Mouse (Mus musculus) heart, adult 2 months (tissue): ENCODE data around the gene Sec22b. TPM values are rescaled to one million over a fixed set of nuclear protein-coding genes. Genes with fewer than 3 reads are reported as not detected.
A peak's percentile ranks its signal among the peaks of the same experiment; 100 is the strongest.

ENCODE experiments used
- DNase-seq, 2 experiments: peaks; one replicate each; pipeline ENCODE4 v3.0.0; 2021
- H3K27ac ChIP-seq: fragments of 200-600 bp; 2 replicates; pipeline ENCODE4 v1.8.1; 2022
- H3K27me3 ChIP-seq: fragments of 200-500 bp; 2 replicates; pipeline ENCODE4 v1.6.1; 2012; ENCODE audit warnings: mild to moderate bottlenecking, low read length, inconsistent platforms, mixed read lengths; ENCODE audit not compliant: control insufficient read depth, insufficient read depth
- H3K36me3 ChIP-seq: fragments of 200-500 bp; 2 replicates; pipeline ENCODE4 v1.6.1; 2012; ENCODE audit warnings: low read length, inconsistent platforms; ENCODE audit not compliant: control insufficient read depth, insufficient read depth
- H3K4me1 ChIP-seq: fragments of 200-500 bp; 2 replicates; pipeline ENCODE4 v1.6.1; 2011; ENCODE audit warnings: low read length; ENCODE audit not compliant: control insufficient read depth, insufficient read depth
- H3K4me3 ChIP-seq: fragments of 200-600 bp; 2 replicates; pipeline ENCODE4 v1.8.1; 2022
- H3K79me2 ChIP-seq: fragments of 200-500 bp; replicated peaks from 2 replicates; pipeline ENCODE4 v1.6.1; 2012; ENCODE audit warnings: mild to moderate bottlenecking, inconsistent platforms, low read length, moderate library complexity, mixed read lengths; ENCODE audit not compliant: control insufficient read depth, insufficient read depth
- H3K9ac ChIP-seq: fragments of 200-500 bp; 2 replicates; pipeline ENCODE4 v1.6.1; 2012; ENCODE audit warnings: low read depth, mild to moderate bottlenecking, control low read depth, inconsistent platforms, low read length, mixed read lengths
- CTCF ChIP-seq: fragments of 200-600 bp; IDR thresholded peaks from 2 replicates; pipeline ENCODE4 v1.8.1; 2022; ENCODE audit warnings: antibody characterized with exemption, mild to moderate bottlenecking, moderate library complexity
- EP300 ChIP-seq: fragments of 200-500 bp; IDR thresholded peaks from 2 replicates; pipeline ENCODE4 v1.6.1; 2011; ENCODE audit warnings: low read depth, low read length, control low read depth; ENCODE audit not compliant: insufficient read depth
- POLR2A ChIP-seq: fragments of 200-500 bp; IDR thresholded peaks from 2 replicates; pipeline ENCODE4 v1.6.1; 2011; ENCODE audit warnings: mild to moderate bottlenecking, low read depth, low read length, control low read depth; ENCODE audit not compliant: insufficient read depth
- WGBS: fragments of 180-500 bp; shearing (Covaris S2); methylation state at CpG from one replicate; pipeline ENCODE4 v1.1.7; 2018; 5-methylcytosine and 5-hydroxymethylcytosine counted together
- intact Hi-C: fragments of 180-260 bp; cut with DNase I; formaldehyde crosslinking; loops from one replicate; pipeline ENCODE4 v1.15.1; 2025
- polyA plus RNA-seq: library from polyadenylated mRNA; depleted of rRNA; stranded (reverse); fragments of >200 nt; gene quantifications from 2 replicates; pipeline ENCODE4 v1.2.3, GENCODE M21; 2012
- total RNA-seq, 2 experiments: library from RNA; stranded (reverse); gene quantifications; 2 replicates each; pipeline ENCODE4 v1.2.3; 2021

The Sec22b gene
- total and polyA plus RNA-seq, 3 experiments, result 17.6 to 51.8 (median 44.9) TPM

DNA sequence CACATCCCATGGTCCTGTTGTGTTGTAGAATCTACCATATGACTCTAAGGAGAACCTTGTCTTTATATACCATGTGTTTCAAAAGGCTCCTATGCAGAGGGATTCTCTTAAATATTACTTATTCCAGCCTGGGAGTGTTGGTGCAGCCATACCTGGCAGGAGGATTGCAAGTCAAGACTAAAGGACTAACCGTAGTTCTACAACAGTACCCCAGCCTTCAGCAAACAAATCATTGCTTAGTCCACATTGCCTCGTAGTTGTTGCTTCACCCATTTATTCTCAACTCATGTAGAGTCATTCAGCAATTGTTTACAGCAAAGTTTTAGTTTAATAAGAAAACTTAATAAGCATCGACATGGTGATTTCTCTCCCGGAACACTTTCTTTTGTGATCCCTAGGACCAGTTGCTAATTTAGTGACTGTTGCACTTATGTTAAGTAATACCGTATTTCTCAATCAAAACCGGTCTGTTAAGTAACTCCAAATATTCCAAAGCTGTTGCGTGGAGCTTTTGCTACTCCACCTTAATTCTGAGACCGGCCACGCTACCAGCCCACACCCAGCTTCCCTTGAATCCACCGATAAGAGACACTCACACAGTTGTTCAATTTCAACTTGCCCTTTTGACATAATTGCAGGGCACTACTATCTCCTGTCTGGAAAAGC lies 18.0 kb downstream of the Sec22b start:
- Histone ChIP-seq H3K9ac (no peak overlapping the region), H3K79me2 (no peaks in the 10 kb centered on the region), H3K27me3 (no peaks in the 10 kb centered on the region), H3K4me1 (no peaks in the 10 kb centered on the region), H3K27ac (no peak overlapping the region), H3K36me3 (no peaks in the 10 kb centered on the region; the same call in 1 of the 2 replicates), H3K4me3 (no peak overlapping the region)
- no peak for DNase-seq
- no peak for TF ChIP-seq POLR2A
- no peak for TF ChIP-seq CTCF
- no peak for TF ChIP-seq EP300
- intact Hi-C loops, result no loop called here
- WGBS, result 93% methylated on average over 10 of the region's 10 CpGs

DNA sequence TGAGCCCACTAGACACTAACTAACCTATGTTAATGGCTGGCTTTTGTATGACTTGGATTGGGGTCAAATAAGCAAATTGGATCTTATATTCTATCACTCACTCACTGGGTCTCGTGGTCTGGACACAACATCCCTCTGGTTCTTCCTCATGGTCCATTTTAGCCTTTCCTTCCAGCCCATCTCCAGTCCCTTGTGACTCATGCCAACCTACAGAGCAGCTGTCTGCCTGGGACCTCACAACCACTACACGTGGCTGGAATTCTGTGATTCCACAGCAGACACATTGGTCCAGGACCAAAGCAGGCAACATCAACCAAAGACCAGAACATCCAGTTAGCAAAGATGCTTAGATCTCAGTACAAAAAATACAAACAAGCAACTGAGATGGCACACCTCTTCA lies 24.3 kb downstream of the Sec22b start:
- Histone ChIP-seq H3K79me2 (no peaks in the 10 kb centered on the region), H3K4me1 (no peaks in the 10 kb centered on the region; the same call in 1 of the 2 replicates), H3K27me3 (no peaks in the 10 kb centered on the region), H3K4me3 (no peak overlapping the region), H3K27ac (no peak overlapping the region), H3K9ac (no peak overlapping the region), H3K36me3 (no peaks in the 10 kb centered on the region)
- TF ChIP-seq EP300 (no peak), POLR2A (no peak), CTCF (no peak)
- WGBS, result 89% methylated on average over 2 of the region's 2 CpGs
- no peak for DNase-seq
- intact Hi-C loops, result loop anchor here (5.0 kb wide), 3 partner anchors 117 to 387 kb away; no protein-coding TSS in a partner anchor

DNA sequence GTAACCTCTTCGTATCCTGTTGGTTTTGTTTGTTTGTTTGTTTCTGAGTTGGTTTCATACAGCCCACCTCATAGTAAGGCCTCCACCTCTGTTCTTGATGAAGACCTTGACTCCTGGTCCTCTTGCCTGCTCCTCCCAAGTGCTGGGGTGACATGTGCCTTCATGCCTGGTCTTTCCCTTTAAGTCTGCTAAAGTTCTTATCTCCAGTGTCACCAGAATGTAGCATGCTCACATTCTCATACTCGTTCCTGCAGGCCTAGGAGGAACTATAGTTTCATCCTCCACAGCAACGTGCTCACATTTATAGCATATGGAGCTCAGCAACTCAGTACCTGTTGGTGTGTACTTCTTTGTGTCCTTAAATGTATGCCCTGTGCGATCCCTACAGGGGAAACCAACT lies 26.3 kb downstream of the Sec22b start:
- Histone ChIP-seq H3K9ac (no peak overlapping the region), H3K79me2 (no peaks in the 10 kb centered on the region), H3K36me3 (no peaks in the 10 kb centered on the region), H3K4me1 (peaks cover 2% of the 10 kb centered on the region; the same call in 1 of the 2 replicates), H3K27ac (no peak overlapping the region), H3K27me3 (peaks cover 4% of the 10 kb centered on the region; the same call in 1 of the 2 replicates), H3K4me3 (no peak overlapping the region)
- TF ChIP-seq CTCF (no peak), EP300 (no peak), POLR2A (no peak)
- WGBS, result 53% methylated on average over 4 of the region's 4 CpGs
- intact Hi-C loops, result loop anchor here (5.0 kb wide), 3 partner anchors 115 to 385 kb away; no protein-coding TSS in a partner anchor
- DNase-seq, result no peak

DNA sequence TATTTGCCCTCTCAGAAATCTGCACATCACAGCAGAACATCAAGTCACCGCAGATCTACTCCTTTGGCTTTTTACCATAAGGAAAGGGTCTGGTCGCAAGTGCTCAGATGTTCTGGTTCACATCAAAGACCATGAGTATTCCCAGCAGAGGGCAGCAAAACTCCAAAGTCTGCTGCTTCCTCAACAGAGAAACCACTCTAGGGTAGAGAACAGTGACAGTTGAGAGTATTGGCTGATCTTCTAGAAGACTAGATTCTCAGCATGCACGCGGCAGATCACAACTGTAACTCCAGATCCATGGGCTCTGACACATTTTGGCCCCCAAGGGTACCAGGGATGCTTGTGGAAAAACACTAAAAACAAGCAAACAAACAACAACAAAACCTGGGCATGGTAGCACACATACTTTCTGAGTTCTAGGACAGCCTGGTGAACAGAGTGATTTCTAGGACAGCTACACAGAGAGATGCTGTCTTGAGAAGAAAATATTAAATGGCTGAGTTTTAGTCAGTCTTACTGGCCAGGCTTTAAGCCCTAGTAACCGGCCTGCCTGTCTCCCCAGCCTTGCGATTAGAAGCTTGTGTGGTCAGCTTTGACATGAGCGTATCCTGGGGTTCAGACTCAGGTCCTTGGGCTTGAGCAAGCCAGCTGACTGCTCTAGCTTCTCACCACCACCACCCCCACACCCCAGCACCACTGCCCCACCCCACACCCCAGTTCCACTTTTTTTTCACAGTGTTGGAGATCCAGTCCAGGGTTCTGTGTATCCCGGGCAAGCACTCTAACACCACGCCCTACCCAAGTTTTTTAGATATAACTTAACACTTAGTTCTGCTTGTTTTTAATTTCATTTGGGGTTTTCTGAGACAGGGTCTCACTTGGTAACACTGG lies 28.2 kb downstream of the Sec22b start:
- H3K27me3 ChIP-seq, result peaks cover 4% of the 10 kb centered on the region; the same call in 1 of the 2 replicates
- intact Hi-C loops, result loop anchor here (1.0 to 5.0 kb wide), 4 partner anchors 113 to 383 kb away; no protein-coding TSS in a partner anchor
- TF ChIP-seq POLR2A (no peak), EP300 (0 out of 2 replicates have a peak, but pooled peaks have one; percentile 38), CTCF (peak; percentile 77)
- H3K4me3 ChIP-seq, result no peak overlapping the region
- WGBS, result 56% methylated on average over 9 of the region's 9 CpGs
- no peak overlapping the region for H3K27ac ChIP-seq
- H3K79me2 ChIP-seq, result no peaks in the 10 kb centered on the region
- DNase-seq, result peak; percentile 65 to 67
- no peak overlapping the region for H3K9ac ChIP-seq
- H3K36me3 ChIP-seq, result no peaks in the 10 kb centered on the region
- H3K4me1 ChIP-seq, result peaks cover 2% of the 10 kb centered on the region; the same call in 1 of the 2 replicates

DNA sequence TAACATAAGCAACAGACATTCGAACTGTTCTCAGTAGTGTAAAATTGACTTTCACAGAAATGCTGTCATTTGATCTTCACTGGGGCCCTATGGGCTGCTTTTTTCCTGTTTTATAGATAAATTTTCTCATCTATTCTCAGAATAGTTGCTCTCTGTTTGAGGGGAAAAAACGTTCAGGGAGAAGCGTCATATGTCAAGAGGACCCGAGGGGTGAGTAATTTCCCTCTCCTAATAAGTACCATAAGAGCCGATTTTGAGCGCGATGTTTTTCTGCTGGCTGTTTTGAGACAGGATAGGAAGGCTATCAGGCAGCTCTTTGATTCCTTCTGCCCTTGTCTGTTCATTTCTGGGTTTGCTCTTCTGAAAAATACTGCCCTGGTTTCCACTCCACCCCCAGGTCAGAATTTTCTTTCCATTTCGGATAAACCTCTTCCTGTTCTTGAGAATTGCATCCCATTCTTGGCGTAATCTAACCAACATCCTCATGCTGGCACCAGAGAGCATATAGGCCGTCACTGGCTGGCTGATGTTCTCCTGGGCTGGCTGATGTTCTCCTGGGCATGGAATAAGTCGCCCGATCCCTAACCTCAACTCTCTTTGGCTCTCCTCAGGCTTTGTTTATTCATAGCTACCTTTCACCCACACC lies 29.3 kb downstream of the Sec22b start:
- DNase-seq, result peak in 1 of 2 experiments; percentile 10
- Histone ChIP-seq H3K27me3 (peaks cover 4% of the 10 kb centered on the region; the same call in 1 of the 2 replicates), H3K79me2 (no peaks in the 10 kb centered on the region), H3K9ac (no peak overlapping the region), H3K27ac (no peak overlapping the region), H3K4me1 (peaks cover 2% of the 10 kb centered on the region; the same call in 1 of the 2 replicates), H3K4me3 (no peak overlapping the region), H3K36me3 (no peaks in the 10 kb centered on the region)
- intact Hi-C loops, result loop anchor here (5.0 kb wide), 1 partner anchor 82 kb away; the partner anchor contains the start of gene Notch2
- WGBS, result 34% methylated on average over 12 of the region's 12 CpGs
- no peak for TF ChIP-seq EP300
- peak; percentile 14; the same call in 1 of the 2 replicates for TF ChIP-seq CTCF
